Mouse (Mus musculus) CH12.LX (cell line): ENCODE measurements around the gene Taf11. TPM values are rescaled to one million over a fixed set of nuclear protein-coding genes. Genes with fewer than 3 reads are reported as not detected.

Source experiments
- DNase-seq: peaks from one replicate; pipeline ENCODE4 v3.0.0-alpha.2; 2013; ENCODE audit errors: extremely low read depth
- H3K27ac ChIP-seq: 2 replicates; pipeline ENCODE4 v1.5.1; 2012; ENCODE audit warnings: low read depth, mild to moderate bottlenecking, control low read depth, moderate library complexity; ENCODE audit not compliant: insufficient read depth
- H3K27me3 ChIP-seq: replicated peaks from 2 replicates; pipeline ENCODE3; 2012; ENCODE audit warnings: inconsistent platforms
- H3K36me3 ChIP-seq, 2 experiments: replicated peaks in 1 of 2; 2 replicates each; pipeline versions ENCODE3 to v1.6.1; 2012; ENCODE audit warnings: inconsistent platforms in 1 of 2, low read length in 1 of 2, mild to moderate bottlenecking in 1 of 2, mixed read lengths in 1 of 2, moderate library complexity in 1 of 2; ENCODE audit not compliant: control insufficient read depth in 1 of 2, insufficient read depth in 1 of 2
- H3K4me1 ChIP-seq, 2 experiments: 2 replicates each; pipeline ENCODE4 v1.6.1; 2012; ENCODE audit warnings: inconsistent platforms in 1 of 2, moderate library complexity in 1 of 2; ENCODE audit not compliant: insufficient read depth in 2 of 2, control insufficient read depth in 1 of 2
- H3K4me2 ChIP-seq: 2 replicates; pipeline ENCODE4 v1.6.1; 2012; ENCODE audit warnings: low read depth, mild to moderate bottlenecking, control low read depth; ENCODE audit not compliant: poor library complexity, insufficient read depth, severe bottlenecking
- H3K4me3 ChIP-seq, 3 experiments: fragments of 150-350 bp in 1 of 3; sonication (generic) in 1 of 3; replicated peaks in 1 of 3; 2 replicates each; pipeline versions ENCODE3 to v1.5.1; 2011 to 2012; ENCODE audit warnings: low read depth in 2 of 3, low read length in 2 of 3, mild to moderate bottlenecking in 2 of 3, moderate library complexity in 2 of 3, control low read depth in 1 of 3, improper control_type of control experiment in 1 of 3, inconsistent platforms in 1 of 3, mixed read lengths in 1 of 3; ENCODE audit not compliant: poor library complexity in 1 of 3
- H3K79me2 ChIP-seq: replicated peaks from 2 replicates; pipeline ENCODE4 v1.6.1; 2012; ENCODE audit warnings: mild to moderate bottlenecking, moderate library complexity; ENCODE audit not compliant: control insufficient read depth, poor library complexity, insufficient read depth, severe bottlenecking; ENCODE audit errors: extremely low read depth
- H3K9ac ChIP-seq: 2 replicates; pipeline ENCODE4 v1.6.1; 2012; ENCODE audit warnings: low read depth, mild to moderate bottlenecking, control low read depth, moderate library complexity; ENCODE audit not compliant: insufficient read depth
- H3K9me3 ChIP-seq: replicated peaks from 2 replicates; pipeline ENCODE3; 2012; ENCODE audit warnings: low read length, inconsistent platforms, mixed read lengths
- CTCF ChIP-seq, 2 experiments: IDR thresholded peaks in 1 of 2; conservative IDR thresholded peaks in 1 of 2; 2 replicates each; pipeline ENCODE4 v1.5.1; 2011 to 2012; ENCODE audit warnings: low read depth in 2 of 2, low read length in 2 of 2, improper control_type of control experiment in 1 of 2, inconsistent platforms in 1 of 2, mild to moderate bottlenecking in 1 of 2, moderate library complexity in 1 of 2
- ELF1 ChIP-seq: IDR thresholded peaks from 2 replicates; pipeline ENCODE4 v1.6.1; 2014; ENCODE audit warnings: low read depth, mild to moderate bottlenecking, inconsistent platforms, low read length, improper control_type of control experiment
- HCFC1 ChIP-seq: IDR thresholded peaks from 2 replicates; pipeline ENCODE4 v1.6.1; 2012; ENCODE audit warnings: low read depth, mild to moderate bottlenecking, inconsistent platforms, low read length, improper control_type of control experiment
- JUN ChIP-seq: IDR thresholded peaks from 2 replicates; pipeline ENCODE4 v1.6.1; 2011; ENCODE audit warnings: low read depth, mild to moderate bottlenecking, low read length, improper control_type of control experiment, moderate library complexity; ENCODE audit not compliant: insufficient read depth
- MAX ChIP-seq: IDR thresholded peaks from 2 replicates; pipeline ENCODE4 v1.6.1; 2011; ENCODE audit warnings: low read length, improper control_type of control experiment
- MXI1 ChIP-seq: IDR thresholded peaks from 2 replicates; pipeline ENCODE4 v1.6.1; 2011; ENCODE audit warnings: mild to moderate bottlenecking, low read depth, low read length, improper control_type of control experiment
- MYC ChIP-seq: IDR thresholded peaks from 2 replicates; pipeline ENCODE4 v1.6.1; 2011; ENCODE audit warnings: low read depth, mild to moderate bottlenecking, improper control_type of control experiment, low read length
- NELFE ChIP-seq: IDR thresholded peaks from 2 replicates; pipeline ENCODE4 v1.6.1; 2011; ENCODE audit warnings: low read depth, low read length, improper control_type of control experiment
- PAX5 ChIP-seq: IDR thresholded peaks from 2 replicates; pipeline ENCODE4 v1.6.1; 2012; ENCODE audit warnings: low read length, inconsistent platforms, mixed read lengths
- POLR2A ChIP-seq: IDR thresholded peaks from 2 replicates; pipeline ENCODE4 v1.6.1; 2011; ENCODE audit warnings: low read depth, mild to moderate bottlenecking, improper control_type of control experiment, low read length
- RAD21 ChIP-seq: IDR thresholded peaks from 2 replicates; pipeline ENCODE4 v1.6.1; 2011; ENCODE audit warnings: low read depth, mild to moderate bottlenecking, low read length, improper control_type of control experiment, moderate library complexity
- RCOR1 ChIP-seq: conservative IDR thresholded peaks from 2 replicates; pipeline ENCODE4 v1.6.1; 2012; ENCODE audit warnings: low read depth, mild to moderate bottlenecking, inconsistent platforms, low read length, improper control_type of control experiment
- SIN3A ChIP-seq: IDR thresholded peaks from 2 replicates; pipeline ENCODE4 v1.6.1; 2012; ENCODE audit warnings: low read length, improper control_type of control experiment, inconsistent platforms
- SMC3 ChIP-seq: IDR thresholded peaks from 2 replicates; pipeline ENCODE4 v1.6.1; 2011; ENCODE audit warnings: low read depth, low read length, improper control_type of control experiment
- UBTF ChIP-seq: IDR thresholded peaks from 2 replicates; pipeline ENCODE4 v1.6.1; 2012; ENCODE audit warnings: low read depth, mild to moderate bottlenecking, inconsistent platforms, low read length, improper control_type of control experiment, moderate library complexity
- ZC3H11A ChIP-seq: IDR thresholded peaks from 2 replicates; pipeline ENCODE4 v1.6.1; 2012; ENCODE audit warnings: low read depth, mild to moderate bottlenecking, inconsistent platforms, low read length, improper control_type of control experiment
- ZMIZ1 ChIP-seq: IDR thresholded peaks from 2 replicates; pipeline ENCODE4 v1.6.1; 2012; ENCODE audit warnings: low read depth, mild to moderate bottlenecking, inconsistent platforms, low read length, improper control_type of control experiment
- dilution Hi-C: fragments of 300-500 bp; cut with MboI; formaldehyde crosslinking; loops from 2 replicates; pipeline ENCODE4 v1.14.3; 2020; ENCODE audit warnings: low sequenced_read_pairs; ENCODE audit not compliant: extremely low pct_unique_long_range_greater_than_20kb, extremely low pct_ligation_motif_present
- in situ Hi-C: fragments of 300-500 bp; cut with MboI; formaldehyde crosslinking; loops from 3 replicates; pipeline ENCODE4 v1.14.3; 2019; ENCODE audit warnings: low sequenced_read_pairs, low pct_ligation_motif_present, low pct_unique_long_range_greater_than_20kb, mixed read lengths
- polyA plus RNA-seq: library from polyadenylated mRNA; unstranded; fragments of >175 nt; gene quantifications from 2 replicates; pipeline ENCODE4 v1.2.1, GENCODE M21; 2012; ENCODE audit warnings: low read depth; ENCODE audit not compliant: insufficient read length
- total RNA-seq, 2 experiments: library from RNA; depleted of rRNA; stranded (reverse); fragments of 300-350 nt in 1 of 2; fragments of >200 nt in 1 of 2; gene quantifications; 2 replicates each; pipeline ENCODE4 v1.2.3; 2012 to 2014

Gene Taf11
- total and polyA plus RNA-seq, 3 experiments, result 36.9 to 70.9 (median 41.1) TPM

GRCm38 (mm10) chr17:27881518-27881917 lies 28.1 kb downstream of the Taf11 start:
- dilution Hi-C loops (no loop called here), in situ Hi-C loops (no loop called here)
- H3K9ac ChIP-seq, result no peak overlapping the region
- no peak overlapping the region for H3K4me2 ChIP-seq
- no peaks in the 10 kb centered on the region for H3K9me3 ChIP-seq
- DNase-seq, result no peak
- H3K27me3 ChIP-seq, result no peaks in the 10 kb centered on the region
- peaks cover 39 to 92% of the 10 kb centered on the region in 2 experiments for H3K36me3 ChIP-seq
- no peaks in the 10 kb centered on the region for H3K4me1 ChIP-seq
- no peaks in the 10 kb centered on the region for H3K79me2 ChIP-seq
- no peak overlapping the region for H3K27ac ChIP-seq
- TF ChIP-seq SMC3 (peak; percentile 17; the same call in 1 of the 2 replicates), RCOR1 (no peak), CTCF (conservative IDR thresholded peaks at IDR 0.05 in 1 of 2, IDR thresholded peaks at IDR 0.05 in 1 of 2; ENCODE audit: low read depth in 2 of 2, low read length in 2 of 2) (peak in 1 of 2 experiments; percentile 38; a peak in 2 of 4 replicates), RAD21 (peak; percentile 36)
- no peak overlapping the region for H3K4me3 ChIP-seq

- Histone ChIP-seq H3K4me3 (no peak overlapping the region), H3K27ac (no peak overlapping the region), H3K9me3 (no peaks in the 10 kb centered on the region), H3K4me2 (no peak overlapping the region), H3K9ac (no peak overlapping the region), H3K27me3 (no peaks in the 10 kb centered on the region), H3K79me2 (no peaks in the 10 kb centered on the region), H3K4me1 (no peaks in the 10 kb centered on the region), H3K36me3 (peaks cover 5 to 40% of the 10 kb centered on the region in 2 experiments)
- in situ Hi-C loops (no loop called here), dilution Hi-C loops (no loop called here)
- no peak for TF ChIP-seq ZC3H11A
- no peak for TF ChIP-seq MYC
- no peak for TF ChIP-seq ZMIZ1
- no peak for TF ChIP-seq MXI1
- TF ChIP-seq PAX5, result no peak
- TF ChIP-seq ELF1, result no peak
- TF ChIP-seq UBTF, result no peak
- TF ChIP-seq NELFE, result no peak
- TF ChIP-seq JUN, result no peak
- TF ChIP-seq MAX, result no peak
- TF ChIP-seq HCFC1, result no peak
- DNase-seq, result no peak
These were observed 35.1 kb downstream of the Taf11 start for GRCm38 (mm10) chr17:27874510-27874909.

- dilution Hi-C loops, result no loop called here
- Histone ChIP-seq H3K4me3 (no peak overlapping the region), H3K79me2 (no peaks in the 10 kb centered on the region; the same call in 1 of the 2 replicates), H3K4me1 (no peaks in the 10 kb centered on the region), H3K27me3 (no peaks in the 10 kb centered on the region), H3K4me2 (no peak overlapping the region), H3K27ac (no peak overlapping the region), H3K9ac (no peak overlapping the region), H3K9me3 (no peaks in the 10 kb centered on the region), H3K36me3 (peaks cover 0 to 35% of the 10 kb centered on the region in 2 experiments)
- in situ Hi-C loops, result no loop called here
- TF ChIP-seq NELFE (no peak), ZMIZ1 (no peak), POLR2A (no peak), SIN3A (no peak)
- no peak for DNase-seq
These were observed 36.1 kb downstream of the Taf11 start for GRCm38 (mm10) chr17:27873583-27873982.
